Mouse (Mus musculus) myocyte (in vitro differentiated cells): ENCODE data around the gene Slc2a2.

Source experiments
- CEBPB ChIP-seq: IDR thresholded peaks from 2 replicates; pipeline ENCODE4 v1.6.1; 2011; ENCODE audit warnings: mild to moderate bottlenecking, moderate library complexity; ENCODE audit not compliant: poor library complexity, insufficient read depth, severe bottlenecking
- MAX ChIP-seq: IDR thresholded peaks from one replicate; pipeline ENCODE4 v1.6.1; 2011; ENCODE audit warnings: low read depth, mild to moderate bottlenecking, control low read depth
- POLR2A ChIP-seq: IDR thresholded peaks from one replicate; pipeline ENCODE4 v1.6.1; 2011; ENCODE audit warnings: low read depth, mild to moderate bottlenecking, control low read depth, moderate library complexity; ENCODE audit not compliant: insufficient read length
- TCF12 ChIP-seq: IDR thresholded peaks from one replicate; pipeline ENCODE4 v1.6.1; 2011; ENCODE audit warnings: mild to moderate bottlenecking, control low read depth; ENCODE audit not compliant: poor library complexity, insufficient read depth, severe bottlenecking

DNA sequence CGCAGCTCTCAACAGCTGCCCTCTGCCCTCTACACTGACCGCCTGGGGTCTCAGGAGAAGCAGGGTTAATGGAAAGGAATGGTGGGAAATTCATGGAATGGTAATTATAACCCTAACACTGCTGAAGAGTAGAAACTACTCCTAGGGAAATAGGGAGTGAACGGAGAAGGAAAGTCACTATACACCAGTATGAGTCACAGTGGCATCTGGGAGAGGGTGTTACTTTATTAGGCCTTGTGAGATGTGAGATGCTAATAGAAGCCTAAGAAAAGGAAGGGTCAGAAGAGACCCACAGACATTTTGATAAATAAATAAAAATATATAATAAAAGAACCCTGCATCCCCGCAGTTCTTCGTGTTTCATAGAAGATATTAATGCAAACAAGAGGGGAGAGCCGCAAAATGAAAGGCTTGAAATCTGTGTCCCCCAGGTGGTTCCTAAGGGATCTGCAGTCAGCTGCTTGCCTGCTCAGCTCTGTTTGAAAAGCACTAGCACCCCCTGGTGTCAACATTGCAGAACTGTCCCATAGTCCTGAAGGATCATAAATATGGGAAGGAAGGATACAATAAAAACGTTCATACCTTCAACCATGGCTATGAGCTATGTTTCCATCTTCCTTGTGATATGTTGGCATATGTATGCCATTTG is 48.3 kb downstream of the Slc2a2 start:
- TF ChIP-seq CEBPB, result no peak
- TF ChIP-seq MAX, result no peak
- TF ChIP-seq TCF12, result no peak
- no peak for TF ChIP-seq POLR2A
